Mouse (Mus musculus): Measurements from ENCODE around the gene Cc2d2b. TPM values are rescaled to one million over a fixed set of nuclear protein-coding genes. Genes with fewer than 3 reads are reported as not detected.

The Cc2d2b gene
- polyA plus RNA-seq, 1 experiment = 0.18 TPM

GRCm38 (mm10) chr19:40738683-40739324 lies 9.7 kb upstream of the Cc2d2b start:
- Histone ChIP-seq H3K36me3 (replicated peaks; ENCODE audit: low read length) (peaks cover 7% of the 10 kb centered on the region), H3K4me3 (replicated peaks) (no peak overlapping the region), H3K9me3 (no peaks in the 10 kb centered on the region), H3K4me1 (peaks cover 36% of the 10 kb centered on the region), H3K27me3 (replicated peaks) (no peaks in the 10 kb centered on the region)
- TF ChIP-seq GATA1 (IDR thresholded peaks at IDR 0.05; ENCODE audit: borderline replicate concordance, low read length) (no peak), FLI1 (IDR thresholded peaks at IDR 0.05; ENCODE audit: low read length) (no peak)

GRCm38 (mm10) chr19:40746603-40747002 lies 1.9 kb upstream of the Cc2d2b start:
- peaks cover 31% of the 10 kb centered on the region for H3K4me1 ChIP-seq
- no peak overlapping the region for H3K4me3 ChIP-seq (replicated peaks)
- no peaks in the 10 kb centered on the region for H3K27me3 ChIP-seq (replicated peaks)
- H3K36me3 ChIP-seq (replicated peaks; ENCODE audit: low read length) = no peaks in the 10 kb centered on the region
- TF ChIP-seq GATA1 (IDR thresholded peaks at IDR 0.05; ENCODE audit: borderline replicate concordance, low read length) = no peak
- no peak for TF ChIP-seq FLI1 (IDR thresholded peaks at IDR 0.05; ENCODE audit: low read length)
- H3K9me3 ChIP-seq = no peaks in the 10 kb centered on the region

GRCm38 (mm10) chr19:40754311-40754710 lies 5.8 kb downstream of the Cc2d2b start:
- no peaks in the 10 kb centered on the region for H3K27me3 ChIP-seq (replicated peaks)
- peaks cover 56% of the 10 kb centered on the region for H3K4me1 ChIP-seq
- no peaks in the 10 kb centered on the region for H3K9me3 ChIP-seq
- peaks cover 10% of the 10 kb centered on the region for H3K36me3 ChIP-seq (replicated peaks; ENCODE audit: low read length)
- TF ChIP-seq FLI1 (IDR thresholded peaks at IDR 0.05; ENCODE audit: low read length) (no peak), GATA1 (IDR thresholded peaks at IDR 0.05; ENCODE audit: borderline replicate concordance, low read length) (no peak)
- no peak overlapping the region for H3K4me3 ChIP-seq (replicated peaks)

- H3K27me3 ChIP-seq (replicated peaks) = no peaks in the 10 kb centered on the region
- H3K4me1 ChIP-seq = peaks cover 70% of the 10 kb centered on the region
- H3K36me3 ChIP-seq (replicated peaks; ENCODE audit: low read length) = peaks cover 63% of the 10 kb centered on the region
- H3K4me3 ChIP-seq (replicated peaks) = peak overlapping the region; percentile 28
- H3K9me3 ChIP-seq = no peaks in the 10 kb centered on the region
- TF ChIP-seq FLI1 (IDR thresholded peaks at IDR 0.05; ENCODE audit: low read length) (no peak), GATA1 (IDR thresholded peaks at IDR 0.05; ENCODE audit: borderline replicate concordance, low read length) (no peak)
Observed at GRCm38 (mm10) chr19:40760071-40760470, 11.5 kb downstream of the Cc2d2b start.

GRCm38 (mm10) chr19:40762023-40762759 lies 13.6 kb downstream of the Cc2d2b start:
- Histone ChIP-seq H3K4me3 (replicated peaks) (no peak overlapping the region), H3K36me3 (replicated peaks; ENCODE audit: low read length) (peaks cover 84% of the 10 kb centered on the region), H3K4me1 (peaks cover 56% of the 10 kb centered on the region), H3K27me3 (replicated peaks) (no peaks in the 10 kb centered on the region), H3K9me3 (no peaks in the 10 kb centered on the region)
- TF ChIP-seq FLI1 (IDR thresholded peaks at IDR 0.05; ENCODE audit: low read length) (no peak), GATA1 (IDR thresholded peaks at IDR 0.05; ENCODE audit: borderline replicate concordance, low read length) (no peak)

- TF ChIP-seq FLI1 (IDR thresholded peaks at IDR 0.05; ENCODE audit: low read length) (no peak), GATA1 (IDR thresholded peaks at IDR 0.05; ENCODE audit: borderline replicate concordance, low read length) (no peak)
- H3K36me3 ChIP-seq (replicated peaks; ENCODE audit: low read length) = peaks cover 95% of the 10 kb centered on the region
- H3K4me3 ChIP-seq (replicated peaks) = no peak overlapping the region
- H3K4me1 ChIP-seq = peaks cover 37% of the 10 kb centered on the region
- H3K27me3 ChIP-seq (replicated peaks) = no peaks in the 10 kb centered on the region
- H3K9me3 ChIP-seq = no peaks in the 10 kb centered on the region
Observed at GRCm38 (mm10) chr19:40767189-40767588, 18.6 kb downstream of the Cc2d2b start.

- Histone ChIP-seq H3K4me1 (peaks cover 39% of the 10 kb centered on the region), H3K27me3 (replicated peaks) (no peaks in the 10 kb centered on the region), H3K4me3 (replicated peaks) (no peak overlapping the region), H3K9me3 (no peaks in the 10 kb centered on the region), H3K36me3 (replicated peaks; ENCODE audit: low read length) (peaks cover 91% of the 10 kb centered on the region)
- TF ChIP-seq FLI1 (IDR thresholded peaks at IDR 0.05; ENCODE audit: low read length) (no peak), GATA1 (IDR thresholded peaks at IDR 0.05; ENCODE audit: borderline replicate concordance, low read length) (no peak)
Observed at GRCm38 (mm10) chr19:40769341-40769770, 20.8 kb downstream of the Cc2d2b start.

GRCm38 (mm10) chr19:40788004-40788714 lies 39.6 kb downstream of the Cc2d2b start:
- H3K4me1 ChIP-seq = peaks cover 39% of the 10 kb centered on the region
- no peak overlapping the region for H3K4me3 ChIP-seq (replicated peaks)
- TF ChIP-seq FLI1 (IDR thresholded peaks at IDR 0.05; ENCODE audit: low read length) = no peak
- no peak for TF ChIP-seq GATA1 (IDR thresholded peaks at IDR 0.05; ENCODE audit: borderline replicate concordance, low read length)
- H3K36me3 ChIP-seq (replicated peaks; ENCODE audit: low read length) = peaks cover 17% of the 10 kb centered on the region
- no peaks in the 10 kb centered on the region for H3K27me3 ChIP-seq (replicated peaks)
- H3K9me3 ChIP-seq = peaks cover 12% of the 10 kb centered on the region

- peaks cover 12% of the 10 kb centered on the region for H3K9me3 ChIP-seq
- peaks cover 36% of the 10 kb centered on the region for H3K4me1 ChIP-seq
- H3K27me3 ChIP-seq (replicated peaks) = no peaks in the 10 kb centered on the region
- H3K36me3 ChIP-seq (replicated peaks; ENCODE audit: low read length) = peaks cover 19% of the 10 kb centered on the region
- TF ChIP-seq GATA1 (IDR thresholded peaks at IDR 0.05; ENCODE audit: borderline replicate concordance, low read length) (no peak), FLI1 (IDR thresholded peaks at IDR 0.05; ENCODE audit: low read length) (no peak)
- H3K4me3 ChIP-seq (replicated peaks) = no peak overlapping the region
Observed at GRCm38 (mm10) chr19:40788715-40789084, 40.1 kb downstream of the Cc2d2b start.

All from megakaryocyte, embryonic 14.5 days (primary cell).